Mouse (Mus musculus): Measurements from ENCODE around the gene Nhlrc1. TPM values are rescaled to one million over a fixed set of nuclear protein-coding genes. Genes with fewer than 3 reads are reported as not detected.
A peak's percentile ranks its signal among the peaks of the same experiment; 100 is the strongest.

Nhlrc1 gene
- polyA plus RNA-seq, 1 experiment from 2014 or later, result 0.95 TPM

DNA sequence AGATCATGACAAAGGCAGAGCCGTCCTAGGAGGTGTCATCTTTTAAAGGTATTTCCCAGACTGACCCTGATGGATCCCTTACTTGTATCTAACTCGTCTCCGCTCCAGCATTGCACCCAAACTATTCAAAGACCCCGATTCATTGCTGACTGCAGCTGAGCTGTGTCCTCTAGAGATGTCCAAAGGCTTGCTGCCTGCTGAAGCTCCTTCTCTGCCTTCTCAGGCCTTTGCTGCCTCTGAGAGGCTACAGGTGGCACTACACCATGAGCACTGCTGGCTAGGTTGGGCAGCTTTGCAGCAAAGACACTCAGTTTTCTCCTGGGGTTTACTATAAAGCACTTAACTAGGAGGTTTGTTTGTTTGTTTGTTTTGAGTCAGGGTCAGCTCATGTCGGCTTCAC lies 2.6 kb upstream of the Nhlrc1 start:
- no peak overlapping the region for H3K4me3 ChIP-seq (ENCODE audit: low read depth, low read length)
- H3K36me3 ChIP-seq (replicated peaks; ENCODE audit: insufficient read depth, low read length), result no peaks in the 10 kb centered on the region
- no peak overlapping the region for H3K27ac ChIP-seq (ENCODE audit: low read depth)
- TF ChIP-seq EP300 (IDR thresholded peaks at IDR 0.05; ENCODE audit: low read depth), result no peak
- TF ChIP-seq CTCF (IDR thresholded peaks at IDR 0.05; ENCODE audit: low read depth), result peak; percentile 83
- H3K9me3 ChIP-seq (ENCODE audit: low read length), result no peaks in the 10 kb centered on the region
- 35% methylated on average over 5 of the region's 5 CpGs for WGBS (ENCODE audit: insufficient replicate concordance)
- H3K4me1 ChIP-seq (ENCODE audit: insufficient read depth), result peaks cover 11% of the 10 kb centered on the region
- peak; percentile 43; the same call in 1 of the 2 replicates for ATAC-seq
- no peak overlapping the region for H3K4me2 ChIP-seq (ENCODE audit: low read depth, low read length)
- H3K27me3 ChIP-seq (ENCODE audit: insufficient read depth, low read length), result peaks cover 11% of the 10 kb centered on the region
- DNase-seq, result peak; percentile 27
- H3K9ac ChIP-seq (replicated peaks), result no peak overlapping the region

DNA sequence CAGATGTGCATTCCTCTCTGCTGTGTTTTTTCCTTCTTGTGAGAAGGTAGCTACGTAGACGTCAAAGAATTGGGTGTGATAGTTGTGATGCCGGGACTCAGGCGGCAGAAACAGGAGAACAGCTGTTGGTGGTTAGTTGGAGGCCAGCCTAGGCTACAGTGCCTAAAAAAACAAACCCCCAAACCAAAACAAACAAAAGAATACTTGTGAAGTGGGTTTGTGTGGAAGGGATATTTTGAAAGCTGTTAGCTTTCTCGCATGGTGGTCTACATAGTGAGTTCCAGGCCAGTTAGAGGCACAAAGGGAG lies 498 bp upstream of the Nhlrc1 start:
- H3K4me3 ChIP-seq (ENCODE audit: low read depth, low read length), result no peak overlapping the region
- WGBS (ENCODE audit: insufficient replicate concordance), result 76% methylated on average over 5 of the region's 5 CpGs

DNA sequence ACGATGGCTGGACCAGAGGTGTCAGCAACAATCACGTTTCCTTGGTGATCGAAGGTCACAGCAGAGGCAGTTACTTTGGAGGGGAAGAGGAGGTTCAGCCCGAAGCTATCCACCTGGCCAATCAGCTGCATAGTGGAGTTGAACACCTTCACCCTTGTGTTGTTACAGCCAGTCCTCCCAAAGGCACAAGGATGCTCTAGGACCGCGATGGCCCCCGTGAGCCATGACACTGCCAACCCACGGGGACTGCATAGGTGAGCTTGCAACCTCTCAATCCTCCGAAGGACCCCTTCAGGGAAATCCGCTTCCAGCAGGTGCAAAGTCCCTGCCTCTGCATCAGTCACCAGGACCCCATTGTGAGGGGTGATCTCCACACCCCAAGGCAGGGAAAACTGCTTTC lies 910 bp downstream of the Nhlrc1 start:
- peaks cover 11% of the 10 kb centered on the region for H3K4me1 ChIP-seq (ENCODE audit: insufficient read depth)
- H3K4me2 ChIP-seq (ENCODE audit: low read depth, low read length), result peak overlapping the region; percentile 95
- H3K9me3 ChIP-seq (ENCODE audit: low read length), result no peaks in the 10 kb centered on the region
- peak overlapping the region; percentile 60 for H3K4me3 ChIP-seq (ENCODE audit: low read depth, low read length)
- TF ChIP-seq EP300 (IDR thresholded peaks at IDR 0.05; ENCODE audit: low read depth) (no peak), CTCF (IDR thresholded peaks at IDR 0.05; ENCODE audit: low read depth) (no peak)
- no peak for DNase-seq
- no peak overlapping the region for H3K9ac ChIP-seq (replicated peaks)
- WGBS (ENCODE audit: insufficient replicate concordance), result 61% methylated on average over 10 of the region's 10 CpGs
- no peaks in the 10 kb centered on the region for H3K36me3 ChIP-seq (replicated peaks; ENCODE audit: insufficient read depth, low read length)
- ATAC-seq, result no peak
- no peak overlapping the region for H3K27ac ChIP-seq (ENCODE audit: low read depth)
- H3K27me3 ChIP-seq (ENCODE audit: insufficient read depth, low read length), result peaks cover 11% of the 10 kb centered on the region

More for the DNA sequence above, 498 bp upstream of the Nhlrc1 start:
- Histone ChIP-seq H3K4me2 (ENCODE audit: low read depth, low read length) (peak overlapping the region; percentile 95), H3K4me1 (ENCODE audit: insufficient read depth) (peaks cover 11% of the 10 kb centered on the region), H3K9ac (replicated peaks) (no peak overlapping the region), H3K27me3 (ENCODE audit: insufficient read depth, low read length) (peaks cover 11% of the 10 kb centered on the region), H3K9me3 (ENCODE audit: low read length) (no peaks in the 10 kb centered on the region), H3K27ac (ENCODE audit: low read depth) (no peak overlapping the region), H3K36me3 (replicated peaks; ENCODE audit: insufficient read depth, low read length) (no peaks in the 10 kb centered on the region)
- ATAC-seq, result no peak
- DNase-seq, result no peak
- TF ChIP-seq CTCF (IDR thresholded peaks at IDR 0.05; ENCODE audit: low read depth) (no peak), EP300 (IDR thresholded peaks at IDR 0.05; ENCODE audit: low read depth) (no peak)

DNA sequence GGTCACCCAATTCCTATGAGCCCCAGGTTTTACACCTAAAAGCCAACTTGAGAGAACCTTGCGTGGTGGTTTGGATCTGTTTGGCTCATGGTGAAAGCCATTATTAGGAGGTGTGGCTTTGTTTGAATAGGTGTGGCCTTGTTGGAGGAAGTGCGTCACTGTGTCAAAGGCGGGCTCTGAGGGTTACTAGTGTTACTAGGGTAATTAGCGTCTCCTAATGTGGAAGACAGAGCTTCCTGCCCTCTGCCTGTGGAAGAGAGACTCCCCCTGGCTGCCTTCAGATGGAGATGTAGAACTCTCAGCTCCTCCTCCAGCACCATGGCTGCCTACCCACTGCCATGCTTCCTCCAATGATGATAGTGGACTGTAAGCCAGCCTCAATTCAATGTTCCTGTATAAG lies 13.1 kb downstream of the Nhlrc1 start:
- DNase-seq (no peak), ATAC-seq (no peak)
- Histone ChIP-seq H3K9ac (replicated peaks) (no peak overlapping the region), H3K27ac (ENCODE audit: low read depth) (no peak overlapping the region), H3K4me2 (ENCODE audit: low read depth, low read length) (no peak overlapping the region), H3K27me3 (ENCODE audit: insufficient read depth, low read length) (no peaks in the 10 kb centered on the region), H3K4me1 (ENCODE audit: insufficient read depth) (no peaks in the 10 kb centered on the region), H3K9me3 (ENCODE audit: low read length) (no peaks in the 10 kb centered on the region), H3K36me3 (replicated peaks; ENCODE audit: insufficient read depth, low read length) (no peaks in the 10 kb centered on the region), H3K4me3 (ENCODE audit: low read depth, low read length) (no peak overlapping the region)
- TF ChIP-seq EP300 (IDR thresholded peaks at IDR 0.05; ENCODE audit: low read depth), result no peak
- TF ChIP-seq CTCF (IDR thresholded peaks at IDR 0.05; ENCODE audit: low read depth), result no peak
- 73% methylated on average over 4 of the region's 4 CpGs for WGBS (ENCODE audit: insufficient replicate concordance)

DNA sequence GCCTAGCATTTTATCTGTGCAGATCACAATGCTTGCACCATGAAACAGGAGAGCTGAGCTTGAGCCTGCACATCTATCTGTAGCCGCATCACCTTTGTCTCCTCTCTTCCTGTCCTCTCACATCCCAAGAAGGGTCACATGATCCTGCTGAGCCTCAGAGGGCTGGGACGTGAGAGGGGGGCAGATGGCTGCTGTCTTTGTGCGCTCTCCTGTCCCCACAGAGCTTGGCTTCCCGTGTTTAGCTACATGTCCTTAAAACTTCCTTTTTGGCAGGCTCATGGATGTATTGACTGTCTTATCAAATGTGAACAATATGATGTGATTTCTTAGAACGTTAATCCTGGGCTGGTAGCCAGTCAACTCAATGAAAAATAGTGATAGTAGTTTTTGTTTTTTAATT lies 15.2 kb downstream of the Nhlrc1 start:
- Histone ChIP-seq H3K4me3 (ENCODE audit: low read depth, low read length) (no peak overlapping the region), H3K4me1 (ENCODE audit: insufficient read depth) (no peaks in the 10 kb centered on the region), H3K9ac (replicated peaks) (no peak overlapping the region), H3K9me3 (ENCODE audit: low read length) (no peaks in the 10 kb centered on the region), H3K36me3 (replicated peaks; ENCODE audit: insufficient read depth, low read length) (no peaks in the 10 kb centered on the region), H3K27ac (ENCODE audit: low read depth) (no peak overlapping the region), H3K27me3 (ENCODE audit: insufficient read depth, low read length) (no peaks in the 10 kb centered on the region), H3K4me2 (ENCODE audit: low read depth, low read length) (no peak overlapping the region)
- ATAC-seq, result no peak
- no peak for DNase-seq
- no peak for TF ChIP-seq EP300 (IDR thresholded peaks at IDR 0.05; ENCODE audit: low read depth)
- TF ChIP-seq CTCF (IDR thresholded peaks at IDR 0.05; ENCODE audit: low read depth), result no peak
- 55% methylated on average over 5 of the region's 5 CpGs for WGBS (ENCODE audit: insufficient replicate concordance)

DNA sequence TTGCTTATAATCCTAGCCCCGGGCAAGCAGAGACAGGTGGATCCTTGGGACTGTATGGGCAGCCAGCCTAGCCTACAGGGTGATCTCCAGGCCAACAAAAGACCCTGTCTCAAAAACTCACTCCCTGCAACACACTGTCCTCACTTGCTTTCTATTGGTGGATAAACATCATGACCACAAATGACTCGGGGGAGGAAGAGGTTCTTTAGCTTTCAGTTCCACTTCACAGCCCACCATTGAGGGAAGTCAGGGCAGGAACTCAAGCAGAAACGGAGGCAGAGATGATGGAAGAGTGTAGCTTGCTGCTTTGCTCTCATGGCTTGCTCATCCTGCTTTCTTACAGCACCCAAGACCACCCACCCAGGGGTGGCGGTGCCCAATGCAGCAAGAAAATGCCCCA lies 17.3 kb downstream of the Nhlrc1 start:
- TF ChIP-seq EP300 (IDR thresholded peaks at IDR 0.05; ENCODE audit: low read depth) (no peak), CTCF (IDR thresholded peaks at IDR 0.05; ENCODE audit: low read depth) (no peak)
- DNase-seq (no peak), ATAC-seq (no peak)
- WGBS (ENCODE audit: insufficient replicate concordance), result 49% methylated on average over 4 of the region's 4 CpGs
- no peak overlapping the region for H3K4me2 ChIP-seq (ENCODE audit: low read depth, low read length)
- H3K36me3 ChIP-seq (replicated peaks; ENCODE audit: insufficient read depth, low read length), result no peaks in the 10 kb centered on the region
- H3K4me3 ChIP-seq (ENCODE audit: low read depth, low read length), result no peak overlapping the region
- H3K27me3 ChIP-seq (ENCODE audit: insufficient read depth, low read length), result no peaks in the 10 kb centered on the region
- no peak overlapping the region for H3K9ac ChIP-seq (replicated peaks)
- no peaks in the 10 kb centered on the region for H3K9me3 ChIP-seq (ENCODE audit: low read length)
- no peaks in the 10 kb centered on the region for H3K4me1 ChIP-seq (ENCODE audit: insufficient read depth)
- no peak overlapping the region for H3K27ac ChIP-seq (ENCODE audit: low read depth)

DNA sequence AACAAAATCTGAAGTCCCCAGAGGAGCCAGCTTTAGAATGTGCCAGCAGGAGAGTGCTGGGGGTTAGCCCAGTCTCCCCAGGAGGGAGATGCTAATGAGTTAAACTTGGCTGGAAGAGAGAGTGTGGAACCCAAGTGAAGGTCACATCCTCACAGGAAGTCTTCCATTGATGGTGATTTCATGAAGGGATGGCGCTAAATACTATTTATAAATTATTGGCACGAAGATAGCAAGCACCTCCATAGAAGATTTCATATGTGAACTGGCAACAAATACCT lies 21.4 kb downstream of the Nhlrc1 start:
- TF ChIP-seq EP300 (IDR thresholded peaks at IDR 0.05; ENCODE audit: low read depth) (no peak), CTCF (IDR thresholded peaks at IDR 0.05; ENCODE audit: low read depth) (no peak)
- Histone ChIP-seq H3K9ac (replicated peaks) (no peak overlapping the region), H3K27me3 (ENCODE audit: insufficient read depth, low read length) (no peaks in the 10 kb centered on the region), H3K9me3 (ENCODE audit: low read length) (no peaks in the 10 kb centered on the region), H3K4me3 (ENCODE audit: low read depth, low read length) (no peak overlapping the region), H3K27ac (ENCODE audit: low read depth) (no peak overlapping the region), H3K36me3 (replicated peaks; ENCODE audit: insufficient read depth, low read length) (no peaks in the 10 kb centered on the region), H3K4me2 (ENCODE audit: low read depth, low read length) (no peak overlapping the region), H3K4me1 (ENCODE audit: insufficient read depth) (no peaks in the 10 kb centered on the region)
- ATAC-seq (no peak), DNase-seq (no peak)
- WGBS (ENCODE audit: insufficient replicate concordance), result 77% methylated on average over 2 of the region's 2 CpGs
